In genomic region chr4:53396623-53397192, GRCm38 (mm10) we compare ENCODE assay signal across 23 mouse cellular contexts. TPM values are rescaled to one million over a fixed set of nuclear protein-coding genes. Genes with fewer than 3 reads are reported as not detected.
A peak's percentile ranks its signal among the peaks of the same experiment; 100 is the strongest.
DNase-seq lines count a peak whose midpoint lies in the region; ATAC-seq and TF ChIP-seq lines count a peak whose summit lies in the region.
"Had no signal": no experiment of that assay in that cellular context is flagged by ENCODE, and none has a peak within 500 bp of the region (broad histone marks: within the 10 kb centered on the region; RNA-seq: fewer than 3 reads in every experiment).

No protein-coding gene starts in this region.

- no peak for ATAC-seq in heart, embryonic 15.5 days (replicated peaks; ENCODE audit: insufficient number of reproducible peaks, insufficient read depth, low FRiP score, low read depth)
- no peak for ATAC-seq in lung, postnatal 0 days
- ATAC-seq: forebrain, embryonic 14.5 days; hindbrain, embryonic 16.5 days had no signal

- TF ChIP-seq CTCF in lung, postnatal 0 days (IDR thresholded peaks at IDR 0.05) = no peak

- H3K4me2 ChIP-seq in heart, embryonic 15.5 days = no peak overlapping the region
- H3K4me2 ChIP-seq in lung, postnatal 0 days (replicated peaks; ENCODE audit: low read depth, low read length) = no peak overlapping the region
- H3K4me2 ChIP-seq: kidney, embryonic 15.5 days; liver, embryonic 13.5 days had no signal

- H3K4me1 ChIP-seq in heart, embryonic 15.5 days (replicated peaks) = peaks cover 18% of the 10 kb centered on the region
- peaks cover 4% of the 10 kb centered on the region; the same call in 1 of the 2 replicates for H3K4me1 ChIP-seq in lung, postnatal 0 days (ENCODE audit: insufficient read depth, low read depth, low read length)
- H3K4me1 ChIP-seq: kidney, embryonic 15.5 days had no signal

- no peaks in the 10 kb centered on the region for H3K36me3 ChIP-seq in heart, embryonic 15.5 days
- H3K36me3 ChIP-seq in lung, postnatal 0 days (ENCODE audit: insufficient read depth, low read length) = no peaks in the 10 kb centered on the region
- H3K36me3 ChIP-seq: kidney, embryonic 15.5 days; liver, embryonic 13.5 days had no signal

- H3K9ac ChIP-seq in heart, embryonic 15.5 days = no peak overlapping the region
- H3K9ac ChIP-seq in lung, postnatal 0 days (replicated peaks; ENCODE audit: low read depth) = no peak overlapping the region
- H3K9ac ChIP-seq: kidney, embryonic 15.5 days; liver, embryonic 13.5 days had no signal

- H3K27ac ChIP-seq in heart, embryonic 15.5 days = 0 out of 2 replicates have a peak overlapping the region, but pooled peaks have one; percentile 12
- 0 out of 2 replicates have a peak overlapping the region, but pooled peaks have one; percentile 6 for H3K27ac ChIP-seq in lung, postnatal 0 days (ENCODE audit: low read length)
- H3K27ac ChIP-seq: kidney, embryonic 15.5 days; liver, embryonic 13.5 days had no signal

- H3K4me3 ChIP-seq in heart, embryonic 15.5 days = no peak overlapping the region
- no peak overlapping the region for H3K4me3 ChIP-seq in lung, postnatal 0 days (ENCODE audit: low read depth, low read length)
- H3K4me3 ChIP-seq: gastrocnemius, adult 2 months; kidney, embryonic 15.5 days; liver, embryonic 13.5 days had no signal

- H3K9me3 ChIP-seq in heart, embryonic 15.5 days (replicated peaks) = no peaks in the 10 kb centered on the region
- H3K9me3 ChIP-seq in lung, postnatal 0 days (ENCODE audit: low read length) = no peaks in the 10 kb centered on the region
- H3K9me3 ChIP-seq: kidney, embryonic 15.5 days; liver, embryonic 13.5 days had no signal

- WGBS in heart, embryonic 15.5 days = 64% methylated on average over 11 of the region's 11 CpGs
- WGBS in lung, postnatal 0 days = 66% methylated on average over 11 of the region's 11 CpGs

- H3K27me3 ChIP-seq in heart, embryonic 15.5 days = no peaks in the 10 kb centered on the region
- no peaks in the 10 kb centered on the region for H3K27me3 ChIP-seq in lung, postnatal 0 days (replicated peaks; ENCODE audit: insufficient read depth, low read length)
- H3K27me3 ChIP-seq: kidney, embryonic 15.5 days; liver, embryonic 13.5 days had no signal

- TF ChIP-seq EP300 in lung, postnatal 0 days (IDR thresholded peaks at IDR 0.05) = no peak

- DNase-seq in heart, adult 18-20 months = no peak
- DNase-seq in lung, postnatal 0 days (ENCODE audit: low spot score) = no peak
- DNase-seq in lung, postnatal 14 days = no peak
- peak; percentile 24 for DNase-seq in mesoderm, embryonic 11.5 days (ENCODE audit: low read depth, low spot score)
- DNase-seq in gastrocnemius, adult 8-10 months (ENCODE audit: low spot score in 2 of 2) = no peak
- no peak for DNase-seq in frontal cortex, adult 2 months (ENCODE audit: extremely low spot score in 1 of 2, low spot score in 1 of 2)
- DNase-seq: adrenal gland, postnatal 36 days; cerebellum, adult 9-10 months; cerebellum, postnatal 36 days; gastrocnemius, adult 2 months; heart, postnatal 14 days; kidney, adult 18-20 months; kidney, postnatal 4 days; left cerebral cortex, postnatal 4 days; liver, embryonic 13.5 days; lung, adult 2 months; lung, postnatal 4 days; midbrain, embryonic 14.5 days; thymus, postnatal 4 days had no signal

RNA-seq across cellular contexts. Expression of gene Slc44a1, which starts 43.5 kb away (rescaled TPM):
- 15.9 and 23.8 TPM in 2 replicates for polyA plus RNA-seq in heart, embryonic 15.5 days (2015; fragmentation: Nextera tagmentation; extraction: Ambion mirVana)
- total RNA-seq in heart, adult 18-20 months (2021) = 10 to 100 TPM; 29.2 to 30.6 TPM
- 30.4 and 31.7 TPM in 2 replicates for polyA plus RNA-seq in lung, postnatal 0 days (2015; fragmentation: Nextera tagmentation; extraction: Ambion mirVana)
- total RNA-seq in gastrocnemius, adult 8-10 months (2022) = 10 to 100 TPM; 14.7 to 21.4 (median 18.0) TPM
- 50.3 and 51.1 TPM in 2 replicates for polyA plus RNA-seq in frontal cortex, adult 2 months (2012; rRNA removed)
